Mouse (Mus musculus) hindbrain, embryonic 12.5 days (tissue): Measurements from ENCODE around the gene Gm10718. TPM values are rescaled to one million over a fixed set of nuclear protein-coding genes. Genes with fewer than 3 reads are reported as not detected.
"Not testable (repeated sequence)": the region's sequence is repeated elsewhere in the genome, so short reads cannot be mapped to it uniquely, and the experiment has no call there.

Experiments used
- ATAC-seq: fragments of 200-750 bp; cut with Nextera tagmentation; 2 replicates; pipeline ENCODE4 v1.8.0; 2017; ENCODE audit warnings: moderate TSS enrichment; ENCODE audit not compliant: low FRiP score
- H3K27ac ChIP-seq: fragments of 300-500 bp; sonication (generic); 2 replicates; pipeline ENCODE4 v1.5.1; 2016; ENCODE audit warnings: mild to moderate bottlenecking
- H3K27me3 ChIP-seq: fragments of 300-500 bp; sonication (generic); 2 replicates; pipeline ENCODE4 v1.6.1; 2016; ENCODE audit warnings: mild to moderate bottlenecking
- H3K36me3 ChIP-seq: fragments of 300-500 bp; sonication (generic); 2 replicates; pipeline ENCODE4 v1.6.1; 2016; ENCODE audit warnings: mild to moderate bottlenecking
- H3K4me1 ChIP-seq: fragments of 300-500 bp; sonication (generic); 2 replicates; pipeline ENCODE4 v1.6.1; 2016
- H3K4me2 ChIP-seq: fragments of 300-500 bp; sonication (generic); replicated peaks from 2 replicates; pipeline ENCODE4 v1.6.1; 2016; ENCODE audit warnings: mild to moderate bottlenecking
- H3K4me3 ChIP-seq: fragments of 300-500 bp; sonication (generic); 2 replicates; pipeline ENCODE4 v1.5.1; 2016; ENCODE audit warnings: mild to moderate bottlenecking
- H3K9ac ChIP-seq: fragments of 300-500 bp; sonication (generic); 2 replicates; pipeline ENCODE4 v1.6.1; 2016; ENCODE audit warnings: mild to moderate bottlenecking, moderate library complexity
- H3K9me3 ChIP-seq: fragments of 300-500 bp; sonication (generic); replicated peaks from 2 replicates; pipeline ENCODE4 v1.6.1; 2016; ENCODE audit warnings: mild to moderate bottlenecking
- WGBS: fragments of 180-500 bp; shearing (Covaris S2); methylation state at CpG from one replicate; pipeline ENCODE4 v1.1.7; 2016; 5-methylcytosine and 5-hydroxymethylcytosine counted together
- polyA plus RNA-seq: library from polyadenylated mRNA; unstranded; fragments of >200 nt; fragmentation: Nextera tagmentation; extraction: Ambion mirVana; gene quantifications from 2 replicates; pipeline ENCODE4 v1.2.1, GENCODE M21; 2016

The Gm10718 gene
- polyA plus RNA-seq, 1 experiment from 2014 or later = not detected

GRCm38 (mm10) chr9:3015896-3016295, 7.5 kb upstream of the Gm10718 start:
- H3K27ac ChIP-seq, H3K36me3 ChIP-seq, H3K9me3 ChIP-seq, ATAC-seq, H3K4me3 ChIP-seq, H3K4me2 ChIP-seq, H3K27me3 ChIP-seq, H3K4me1 ChIP-seq, H3K9ac ChIP-seq: not testable (repeated sequence)
- 72% methylated on average over 6 of the region's 6 CpGs for WGBS

DNA sequence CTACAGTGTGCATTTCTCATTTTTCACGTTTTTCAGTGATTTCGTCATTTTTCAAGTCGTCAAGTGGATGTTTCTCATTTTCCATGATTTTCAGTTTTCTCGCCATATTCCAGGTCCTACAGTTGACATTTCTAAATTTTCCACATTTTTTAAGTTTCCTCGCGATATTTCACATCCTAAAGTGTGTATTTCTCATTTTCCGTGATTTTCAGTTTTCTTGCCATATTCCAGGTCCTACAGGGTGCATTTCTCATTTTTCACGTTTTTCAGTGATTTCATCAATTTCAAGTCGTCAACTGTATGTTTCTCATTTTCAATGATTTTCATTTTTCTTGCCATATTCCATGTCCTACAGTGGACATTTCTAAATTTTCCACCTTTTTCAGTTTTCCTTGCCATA, 6.2 kb upstream of the Gm10718 start, which contains the start of gene Gm10719:
Gene Gm10719 (plus strand): TSS at position 301 of the 400 bp plus-strand sequence.
- H3K4me3 ChIP-seq, H3K36me3 ChIP-seq, ATAC-seq, H3K4me1 ChIP-seq, H3K27me3 ChIP-seq, H3K4me2 ChIP-seq, H3K9ac ChIP-seq, H3K27ac ChIP-seq, H3K9me3 ChIP-seq: not testable (repeated sequence)
- WGBS = 42% methylated on average over 1 of the region's 9 CpGs

- not testable (repeated sequence) for H3K27ac ChIP-seq, H3K4me3 ChIP-seq, H3K4me1 ChIP-seq, H3K4me2 ChIP-seq, H3K27me3 ChIP-seq, H3K36me3 ChIP-seq, ATAC-seq, H3K9me3 ChIP-seq, H3K9ac ChIP-seq
- 66% methylated on average over 9 of the region's 9 CpGs for WGBS
Measured at GRCm38 (mm10) chr9:3018944-3019343, 4.4 kb upstream of the Gm10718 start.

DNA sequence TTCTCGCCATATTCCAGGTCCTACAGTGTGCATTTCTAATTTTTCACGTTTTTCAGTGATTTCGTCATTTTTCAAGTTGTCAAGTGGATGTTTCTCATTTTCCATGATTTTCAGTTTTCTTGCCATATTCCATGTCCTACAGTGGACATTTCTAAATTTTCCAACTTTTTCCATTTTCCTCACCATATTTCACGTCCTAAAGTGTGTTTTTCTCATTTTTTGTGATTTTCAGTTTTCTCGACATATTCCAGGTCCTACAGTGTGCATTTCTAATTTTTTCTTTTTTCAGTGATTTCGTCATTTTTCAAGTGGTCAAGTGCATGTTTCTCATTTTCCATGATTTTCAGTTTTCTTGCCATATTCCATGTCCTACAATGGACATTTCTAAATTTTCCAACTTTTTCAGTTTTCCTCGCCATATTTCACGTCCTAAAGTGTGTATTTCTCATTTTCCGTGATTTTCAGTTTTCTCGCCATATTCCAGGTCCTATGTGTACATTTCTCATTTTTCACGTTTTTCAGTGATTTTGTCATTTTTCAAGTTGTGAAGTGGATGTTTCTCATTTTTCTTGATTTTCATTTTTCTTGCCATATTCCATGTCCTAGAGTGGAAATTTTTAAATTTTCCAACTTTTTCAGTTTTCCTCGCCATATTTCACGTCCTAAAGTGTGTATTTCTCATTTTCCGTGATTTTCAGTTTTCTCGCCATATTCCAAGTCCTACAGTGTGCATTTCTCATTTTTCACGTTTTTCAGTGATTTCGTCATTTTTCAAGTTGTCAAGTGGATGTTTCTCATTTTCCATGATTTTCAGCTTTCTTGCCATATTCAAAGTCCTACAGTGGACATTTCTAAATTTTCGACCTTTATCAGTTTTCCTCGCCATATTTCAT, 3.3 kb upstream of the Gm10718 start:
- not testable (repeated sequence) for H3K4me2 ChIP-seq, H3K9ac ChIP-seq, H3K9me3 ChIP-seq, H3K27me3 ChIP-seq, H3K27ac ChIP-seq, H3K36me3 ChIP-seq, H3K4me1 ChIP-seq, H3K4me3 ChIP-seq
- 76% methylated on average over 17 of the region's 19 CpGs for WGBS
- ATAC-seq = peak; percentile 72

GRCm38 (mm10) chr9:3022316-3023008, 885 bp upstream of the Gm10718 start:
- H3K9ac ChIP-seq, H3K4me3 ChIP-seq, H3K4me2 ChIP-seq, H3K27me3 ChIP-seq, H3K27ac ChIP-seq, H3K4me1 ChIP-seq, ATAC-seq, H3K36me3 ChIP-seq, H3K9me3 ChIP-seq: not testable (repeated sequence)
- 74% methylated on average over 11 of the region's 13 CpGs for WGBS

DNA sequence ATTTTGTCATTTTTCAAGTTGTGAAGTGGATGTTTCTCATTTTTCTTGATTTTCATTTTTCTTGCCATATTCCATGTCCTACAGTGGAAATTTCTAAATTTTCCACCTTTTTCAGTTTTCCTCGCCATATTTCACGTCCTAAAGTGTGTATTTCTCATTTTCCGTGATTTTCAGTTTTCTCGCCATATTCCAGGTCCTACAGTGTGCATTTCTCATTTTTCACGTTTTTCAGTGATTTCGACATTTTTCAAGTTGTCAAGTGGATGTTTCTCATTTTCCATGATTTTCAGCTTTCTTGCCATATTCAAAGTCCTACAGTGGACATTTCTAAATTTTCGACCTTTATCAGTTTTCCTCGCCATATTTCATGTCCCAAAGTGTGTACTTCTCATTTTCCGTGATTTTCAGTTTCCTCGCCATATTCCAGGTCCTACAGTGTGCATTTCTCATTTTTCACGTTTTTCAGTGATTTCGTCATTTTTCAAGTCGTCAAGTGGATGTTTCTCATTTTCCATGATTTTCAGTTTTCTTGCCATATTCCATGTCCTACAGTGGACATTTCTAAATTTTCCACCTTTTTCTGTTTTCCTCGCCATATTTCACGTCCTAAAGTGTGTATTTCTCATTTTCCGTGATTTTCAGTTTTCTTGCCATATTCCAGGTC, 770 bp downstream of the Gm10718 start:
- H3K9ac ChIP-seq, H3K27ac ChIP-seq, ATAC-seq: not testable (repeated sequence)

DNA sequence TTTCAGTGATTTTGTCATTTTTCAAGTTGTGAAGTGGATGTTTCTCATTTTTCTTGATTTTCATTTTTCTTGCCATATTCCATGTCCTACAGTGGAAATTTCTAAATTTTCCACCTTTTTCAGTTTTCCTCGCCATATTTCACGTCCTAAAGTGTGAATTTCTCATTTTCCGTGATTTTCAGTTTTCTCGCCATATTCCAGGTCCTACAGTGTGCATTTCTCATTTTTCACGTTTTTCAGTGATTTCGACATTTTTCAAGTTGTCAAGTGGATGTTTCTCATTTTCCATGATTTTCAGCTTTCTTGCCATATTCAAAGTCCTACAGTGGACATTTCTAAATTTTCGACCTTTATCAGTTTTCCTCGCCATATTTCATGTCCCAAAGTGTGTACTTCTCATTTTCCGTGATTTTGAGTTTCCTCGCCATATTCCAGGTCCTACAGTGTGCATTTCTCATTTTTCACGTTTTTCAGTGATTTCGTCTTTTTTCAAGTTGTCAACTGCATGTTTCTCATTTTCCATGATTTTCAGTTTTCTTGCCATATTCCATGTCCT, 1.6 kb downstream of the Gm10718 start, which contains the start of gene Gm10717:
Gene Gm10717 (plus strand): TSS at position 506 of the 556 bp plus-strand sequence.
- ATAC-seq, H3K27ac ChIP-seq, H3K4me3 ChIP-seq, H3K9me3 ChIP-seq, H3K27me3 ChIP-seq, H3K36me3 ChIP-seq, H3K4me1 ChIP-seq, H3K4me2 ChIP-seq, H3K9ac ChIP-seq: not testable (repeated sequence)
- WGBS = 74% methylated on average over 12 of the region's 12 CpGs

More for the DNA sequence above, 770 bp downstream of the Gm10718 start:
- H3K4me1 ChIP-seq, H3K27me3 ChIP-seq, H3K4me2 ChIP-seq, H3K9me3 ChIP-seq, H3K36me3 ChIP-seq, H3K4me3 ChIP-seq: not testable (repeated sequence)
- WGBS = 76% methylated on average over 16 of the region's 16 CpGs

GRCm38 (mm10) chr9:3025653-3026052, 2.3 kb downstream of the Gm10718 start:
- H3K4me1 ChIP-seq, H3K9me3 ChIP-seq, H3K27ac ChIP-seq, H3K4me3 ChIP-seq, H3K27me3 ChIP-seq, H3K4me2 ChIP-seq, H3K9ac ChIP-seq, ATAC-seq, H3K36me3 ChIP-seq: not testable (repeated sequence)
- 68% methylated on average over 5 of the region's 6 CpGs for WGBS

GRCm38 (mm10) chr9:3026136-3026535, 2.8 kb downstream of the Gm10718 start:
- not testable (repeated sequence) for H3K27ac ChIP-seq, H3K4me1 ChIP-seq, ATAC-seq, H3K9ac ChIP-seq, H3K4me3 ChIP-seq, H3K36me3 ChIP-seq, H3K27me3 ChIP-seq, H3K9me3 ChIP-seq, H3K4me2 ChIP-seq
- WGBS = 78% methylated on average over 5 of the region's 5 CpGs

- not testable (repeated sequence) for H3K9me3 ChIP-seq, H3K36me3 ChIP-seq, H3K4me1 ChIP-seq, H3K4me2 ChIP-seq, H3K9ac ChIP-seq, H3K27me3 ChIP-seq, H3K27ac ChIP-seq, H3K4me3 ChIP-seq, ATAC-seq
- 67% methylated on average over 9 of the region's 9 CpGs for WGBS
Measured at GRCm38 (mm10) chr9:3026741-3027140, 3.4 kb downstream of the Gm10718 start.

DNA sequence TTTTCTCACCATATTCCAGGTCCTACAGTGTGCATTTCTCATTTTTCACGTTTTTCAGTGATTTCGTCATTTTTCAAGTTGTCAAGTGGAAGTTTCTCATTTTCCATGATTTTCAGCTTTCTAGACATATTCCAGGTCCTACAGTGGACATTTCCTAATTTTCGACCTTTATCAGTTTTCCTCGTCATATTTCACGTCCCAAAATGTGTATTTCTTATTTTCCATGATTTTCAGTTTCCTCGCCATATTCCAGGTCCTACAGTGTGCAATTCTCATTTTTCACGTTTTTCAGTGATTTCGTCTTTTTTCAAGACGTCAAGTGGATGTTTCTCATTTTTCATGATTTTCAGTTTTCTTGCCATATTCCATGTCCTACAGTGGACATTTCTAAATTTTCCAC, 3.9 kb downstream of the Gm10718 start:
- H3K27ac ChIP-seq, H3K27me3 ChIP-seq, H3K36me3 ChIP-seq, H3K4me1 ChIP-seq, H3K4me2 ChIP-seq, H3K9ac ChIP-seq, H3K9me3 ChIP-seq, H3K4me3 ChIP-seq: not testable (repeated sequence)
- WGBS = 74% methylated on average over 9 of the region's 9 CpGs
- peak; percentile 36; the same call in 1 of the 2 replicates for ATAC-seq

DNA sequence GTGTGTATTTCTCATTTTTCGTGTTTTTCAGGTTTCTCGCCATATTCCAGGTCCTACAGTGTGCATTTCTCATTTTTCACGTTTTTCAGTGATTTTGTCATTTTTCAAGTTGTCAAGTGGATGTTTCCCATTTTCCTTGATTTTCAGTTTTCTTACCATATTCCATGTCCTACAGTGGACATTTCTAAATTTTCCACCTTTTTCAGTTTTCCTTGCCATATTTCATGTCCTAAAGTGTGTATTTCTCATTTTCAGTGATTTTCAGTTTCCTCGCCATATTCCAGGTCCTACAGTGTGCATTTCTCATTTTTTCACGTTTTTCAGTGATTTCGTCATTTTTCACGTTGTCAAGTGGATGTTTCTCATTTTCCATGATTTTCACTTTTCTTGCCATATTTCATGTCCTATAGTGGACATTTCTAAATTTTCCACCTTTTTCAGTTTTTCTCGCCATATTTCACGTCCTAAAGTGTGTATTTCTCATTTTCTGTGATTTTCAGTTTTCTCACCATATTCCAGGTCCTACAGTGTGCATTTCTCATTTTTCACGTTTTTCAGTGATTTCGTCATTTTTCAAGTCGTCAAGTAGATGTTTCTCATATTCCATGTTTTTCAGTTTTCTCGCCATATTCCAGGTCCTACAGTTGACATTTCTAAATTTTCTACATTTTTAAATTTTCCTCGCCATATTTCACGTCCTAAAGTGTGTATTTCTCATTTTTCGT, 6.1 kb downstream of the Gm10718 start:
- H3K36me3 ChIP-seq, ATAC-seq, H3K27me3 ChIP-seq, H3K9ac ChIP-seq, H3K4me2 ChIP-seq, H3K4me3 ChIP-seq, H3K27ac ChIP-seq, H3K9me3 ChIP-seq, H3K4me1 ChIP-seq: not testable (repeated sequence)
- WGBS = 64% methylated on average over 14 of the region's 16 CpGs
